Mouse (Mus musculus) olfactory bulb, adult 2 months (tissue): Measurements from ENCODE around the gene Fh1. TPM values are rescaled to one million over a fixed set of nuclear protein-coding genes. Genes with fewer than 3 reads are reported as not detected.
A peak's percentile ranks its signal among the peaks of the same experiment; 100 is the strongest.

Experiments
- H3K27ac ChIP-seq: fragments of 200-500 bp; 2 replicates; pipeline ENCODE4 v1.5.1; 2012; ENCODE audit warnings: low read depth, low read length; ENCODE audit not compliant: insufficient read depth
- H3K4me1 ChIP-seq: fragments of 200-500 bp; 2 replicates; pipeline ENCODE4 v1.6.1; 2012; ENCODE audit warnings: low read length; ENCODE audit not compliant: control insufficient read depth, insufficient read depth
- H3K4me3 ChIP-seq: fragments of 200-500 bp; 2 replicates; pipeline ENCODE4 v1.5.1; 2012; ENCODE audit warnings: mild to moderate bottlenecking, low read depth, low read length, moderate library complexity; ENCODE audit not compliant: insufficient read depth
- CTCF ChIP-seq: fragments of 200-500 bp; IDR thresholded peaks from 2 replicates; pipeline ENCODE4 v1.5.1; 2012; ENCODE audit warnings: low read depth, mild to moderate bottlenecking, low read length, moderate library complexity; ENCODE audit not compliant: insufficient read depth
- POLR2A ChIP-seq: fragments of 200-500 bp; IDR thresholded peaks from 2 replicates; pipeline ENCODE4 v1.6.1; 2012; ENCODE audit warnings: mild to moderate bottlenecking, low read depth, low read length, moderate library complexity; ENCODE audit not compliant: insufficient read depth
- WGBS: fragments of 180-500 bp; shearing (Covaris S2); methylation state at CpG from one replicate; pipeline ENCODE4 v1.1.7; 2018; 5-methylcytosine and 5-hydroxymethylcytosine counted together
- polyA plus RNA-seq: library from polyadenylated mRNA; stranded (reverse); fragments of >200 nt; gene quantifications from 2 replicates; pipeline ENCODE4 v1.2.4, GENCODE M21; 2012; ENCODE audit warnings: low replicate concordance; ENCODE audit not compliant: missing spikeins, insufficient read depth, insufficient read length

Gene Fh1
- not detected in 2 replicates for polyA plus RNA-seq

GRCm38 (mm10) chr1:175625257-175625879, at the start of gene Fh1:
Gene Fh1 (minus strand): TSS chr1:175625635.
- under 1% methylated on average over 58 of the region's 58 CpGs for WGBS
- H3K4me1 ChIP-seq: 0 out of 2 replicates have a peak, but pooled peaks cover 2% of the 10 kb centered on the region
- H3K4me3 ChIP-seq: peak within 1 kb of the TSS; percentile 86
- TF ChIP-seq POLR2A (peak; percentile 71), CTCF (no peak)
- peak within 1 kb of the TSS; percentile 65 for H3K27ac ChIP-seq

- 0 out of 2 replicates have a peak, but pooled peaks cover 3% of the 10 kb centered on the region for H3K4me1 ChIP-seq
- H3K27ac ChIP-seq: no peak overlapping the region
- 78% methylated on average over 6 of the region's 6 CpGs for WGBS
- no peak overlapping the region for H3K4me3 ChIP-seq
- TF ChIP-seq POLR2A (no peak), CTCF (no peak)
These were observed 49.7 kb upstream of the Fh1 start for GRCm38 (mm10) chr1:175675116-175675515.

- WGBS: 49% methylated on average over 7 of the region's 7 CpGs
- Histone ChIP-seq H3K4me1 (0 out of 2 replicates have a peak, but pooled peaks cover 3% of the 10 kb centered on the region), H3K27ac (no peak overlapping the region), H3K4me3 (no peak overlapping the region)
- TF ChIP-seq POLR2A: no peak
- no peak for TF ChIP-seq CTCF
These were observed 48.3 kb upstream of the Fh1 start for GRCm38 (mm10) chr1:175673563-175674325.

DNA sequence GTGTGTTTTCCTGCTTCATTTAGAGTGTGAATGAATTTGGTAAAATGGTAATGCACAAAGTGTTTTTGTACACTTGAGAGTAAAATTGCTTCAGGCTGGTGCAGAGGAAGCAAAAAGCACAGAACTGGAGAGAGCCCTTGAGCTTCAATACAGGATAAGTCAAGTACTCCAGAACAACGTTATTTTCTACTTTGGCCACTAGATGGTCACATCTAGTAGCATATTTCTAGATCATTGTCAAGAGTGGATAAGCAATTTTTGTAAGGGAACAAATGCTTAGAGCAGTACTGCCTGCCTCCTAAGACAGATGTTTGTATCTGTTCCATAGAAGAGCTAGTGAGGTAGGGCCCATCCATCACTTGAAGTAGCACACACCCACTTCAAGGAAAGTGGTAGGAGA, 46.2 kb upstream of the Fh1 start:
- TF ChIP-seq CTCF (no peak), POLR2A (no peak)
- Histone ChIP-seq H3K4me3 (no peak overlapping the region), H3K27ac (no peak overlapping the region), H3K4me1 (0 out of 2 replicates have a peak, but pooled peaks cover 3% of the 10 kb centered on the region)
- 7% methylated on average over 1 of the region's 1 CpGs for WGBS

GRCm38 (mm10) chr1:175670042-175670441, 44.6 kb upstream of the Fh1 start:
- H3K4me3 ChIP-seq: no peak overlapping the region
- 0 out of 2 replicates have a peak, but pooled peaks cover 3% of the 10 kb centered on the region for H3K4me1 ChIP-seq
- no peak overlapping the region for H3K27ac ChIP-seq
- 45% methylated on average over 7 of the region's 7 CpGs for WGBS
- TF ChIP-seq POLR2A: no peak
- TF ChIP-seq CTCF: no peak

DNA sequence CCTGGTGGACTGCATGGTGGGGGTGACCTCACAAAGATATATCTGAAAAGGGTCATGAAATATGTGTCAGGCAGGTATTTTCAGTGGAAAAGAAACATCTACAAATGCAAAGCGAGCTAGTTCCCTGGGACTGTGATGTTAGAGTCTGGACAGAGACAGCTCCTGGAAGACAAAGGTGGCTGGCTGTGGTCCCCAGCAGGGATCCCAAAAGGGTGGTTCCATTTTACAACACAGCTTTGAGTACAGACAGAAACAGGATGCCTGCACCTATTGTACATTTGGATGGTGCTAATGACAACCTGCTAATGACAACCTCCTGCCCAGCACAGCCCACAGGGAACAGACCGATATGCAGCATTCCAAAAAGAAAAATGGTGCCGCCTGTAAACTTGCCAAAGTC, 44.0 kb upstream of the Fh1 start:
- Histone ChIP-seq H3K27ac (no peak overlapping the region), H3K4me3 (no peak overlapping the region), H3K4me1 (0 out of 2 replicates have a peak, but pooled peaks cover 3% of the 10 kb centered on the region)
- TF ChIP-seq CTCF (no peak), POLR2A (no peak)
- 78% methylated on average over 3 of the region's 3 CpGs for WGBS

GRCm38 (mm10) chr1:175668666-175669405, 43.4 kb upstream of the Fh1 start:
- no peak overlapping the region for H3K4me3 ChIP-seq
- TF ChIP-seq POLR2A: no peak
- no peak for TF ChIP-seq CTCF
- 75% methylated on average over 5 of the region's 5 CpGs for WGBS
- 0 out of 2 replicates have a peak, but pooled peaks cover 3% of the 10 kb centered on the region for H3K4me1 ChIP-seq
- no peak overlapping the region for H3K27ac ChIP-seq

DNA sequence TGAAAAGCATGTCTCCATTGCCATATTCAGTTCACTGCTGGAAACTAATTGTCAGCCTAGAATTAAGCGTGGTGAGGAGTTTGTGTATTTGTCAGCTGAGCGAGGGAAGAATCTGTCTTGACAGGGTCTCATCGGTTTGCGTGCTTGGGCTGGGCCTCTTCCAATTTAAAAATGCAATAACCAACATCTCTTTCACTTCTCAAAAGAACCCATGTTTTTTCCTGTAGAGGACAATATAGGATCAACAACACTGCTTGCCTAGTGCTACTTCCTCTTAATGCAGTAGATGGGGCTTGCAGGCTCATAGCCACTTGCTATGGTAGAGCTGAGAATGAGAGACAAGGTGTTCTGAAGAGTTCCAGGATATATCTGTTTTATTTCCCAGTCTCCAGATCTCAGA, 34.5 kb upstream of the Fh1 start:
- Histone ChIP-seq H3K4me3 (no peak overlapping the region), H3K27ac (no peak overlapping the region), H3K4me1 (no peaks in the 10 kb centered on the region)
- TF ChIP-seq POLR2A: no peak
- no peak for TF ChIP-seq CTCF
- 88% methylated on average over 4 of the region's 4 CpGs for WGBS
